8 mouse cellular contexts compared by ENCODE assay signal in genomic region chr17:46628471-46628790, GRCm38 (mm10). TPM values are rescaled to one million over a fixed set of nuclear protein-coding genes. Genes with fewer than 3 reads are reported as not detected.
A peak's percentile ranks its signal among the peaks of the same experiment; 100 is the strongest.
DNase-seq lines count a peak whose midpoint lies in the region; ATAC-seq and TF ChIP-seq lines count a peak whose summit lies in the region.

No protein-coding gene starts in this region.

- H3K27ac ChIP-seq in forebrain, embryonic 11.5 days (ENCODE audit: low read depth, low read length), result 0 out of 2 replicates have a peak overlapping the region, but pooled peaks have one; percentile 72
- no peak overlapping the region for H3K27ac ChIP-seq in liver, embryonic 11.5 days (ENCODE audit: low read depth, low read length)
- H3K27ac ChIP-seq in stomach, embryonic 15.5 days, result peak overlapping the region; percentile 96

- H3K36me3 ChIP-seq in erythroblast, embryonic 14.5 days (ENCODE audit: control insufficient read depth), result no peaks in the 10 kb centered on the region; the same call in 1 of the 2 replicates
- no peaks in the 10 kb centered on the region for H3K36me3 ChIP-seq in C2C12 (ENCODE audit: control insufficient read depth, insufficient read depth)
- no peaks in the 10 kb centered on the region for H3K36me3 ChIP-seq in forebrain, embryonic 11.5 days (ENCODE audit: control insufficient read depth, insufficient read depth, low read length)
- no peaks in the 10 kb centered on the region for H3K36me3 ChIP-seq in liver, embryonic 11.5 days (ENCODE audit: control insufficient read depth, insufficient read depth, low read length)
- peaks cover 5% of the 10 kb centered on the region for H3K36me3 ChIP-seq in stomach, embryonic 15.5 days

- no peaks in the 10 kb centered on the region; the same call in 1 of the 2 replicates for H3K4me1 ChIP-seq in erythroblast, embryonic 14.5 days (ENCODE audit: control insufficient read depth)
- peaks cover 17% of the 10 kb centered on the region for H3K4me1 ChIP-seq in forebrain, embryonic 11.5 days (replicated peaks; ENCODE audit: control insufficient read depth, insufficient read depth, low read length)
- H3K4me1 ChIP-seq in liver, embryonic 11.5 days (replicated peaks; ENCODE audit: control insufficient read depth, insufficient read depth, low read length), result peaks cover 36% of the 10 kb centered on the region
- H3K4me1 ChIP-seq in stomach, embryonic 15.5 days, result peaks cover 60% of the 10 kb centered on the region

- H3K4me2 ChIP-seq in forebrain, embryonic 11.5 days (ENCODE audit: low read depth, low read length, severe bottlenecking), result peak overlapping the region; percentile 75
- H3K4me2 ChIP-seq in liver, embryonic 11.5 days, result peak overlapping the region; percentile 74
- H3K4me2 ChIP-seq in stomach, embryonic 15.5 days, result peak overlapping the region; percentile 71

- H3ac ChIP-seq in C2C12 (ENCODE audit: control insufficient read depth, insufficient read length, low read depth), result peak overlapping the region; percentile 87

- H3K79me3 ChIP-seq in C2C12 (ENCODE audit: low read depth), result no peaks in the 10 kb centered on the region

- 1% methylated on average over 13 of the region's 13 CpGs for WGBS in forebrain, embryonic 11.5 days
- WGBS in liver, embryonic 11.5 days, result 2% methylated on average over 13 of the region's 13 CpGs
- WGBS in stomach, embryonic 15.5 days, result under 1% methylated on average over 13 of the region's 13 CpGs

- H3K27me3 ChIP-seq in erythroblast, embryonic 14.5 days (ENCODE audit: control insufficient read depth), result peaks cover 50% of the 10 kb centered on the region
- no peaks in the 10 kb centered on the region for H3K27me3 ChIP-seq in C2C12 (ENCODE audit: control insufficient read depth, insufficient read depth, insufficient read length)
- H3K27me3 ChIP-seq in forebrain, embryonic 11.5 days (ENCODE audit: control insufficient read depth, insufficient read depth, low read length), result no peaks in the 10 kb centered on the region
- peaks cover 23% of the 10 kb centered on the region for H3K27me3 ChIP-seq in liver, embryonic 11.5 days (replicated peaks; ENCODE audit: control insufficient read depth, insufficient read depth, low read length)
- H3K27me3 ChIP-seq in stomach, embryonic 15.5 days (replicated peaks), result no peaks in the 10 kb centered on the region

- H3K9me3 ChIP-seq in erythroblast, embryonic 14.5 days (ENCODE audit: control insufficient read depth, low read length), result no peaks in the 10 kb centered on the region; the same call in 1 of the 2 replicates
- H3K9me3 ChIP-seq in forebrain, embryonic 11.5 days (ENCODE audit: control insufficient read depth, low read length), result no peaks in the 10 kb centered on the region
- H3K9me3 ChIP-seq in liver, embryonic 11.5 days (ENCODE audit: control insufficient read depth, low read length), result no peaks in the 10 kb centered on the region
- no peaks in the 10 kb centered on the region for H3K9me3 ChIP-seq in stomach, embryonic 15.5 days

- no peaks in the 10 kb centered on the region for H3K79me2 ChIP-seq in C2C12 (ENCODE audit: control insufficient read depth, insufficient read depth)

- ATAC-seq in erythroblast, adult 5-6 weeks (replicated peaks; ENCODE audit: low FRiP score, poor library complexity, severe bottlenecking), result no peak
- ATAC-seq in forebrain, embryonic 11.5 days (replicated peaks; ENCODE audit: low FRiP score), result peak; percentile 4; the same call in 1 of the 2 replicates
- 0 out of 2 replicates have a peak, but pooled peaks have one; percentile 3 for ATAC-seq in liver, embryonic 11.5 days (replicated peaks; ENCODE audit: low FRiP score)
- no peak for ATAC-seq in stomach, embryonic 15.5 days (ENCODE audit: insufficient read depth, low FRiP score, low read depth)

- DNase-seq in forebrain, embryonic 11.5 days (ENCODE audit: low spot score), result peak; percentile 72
- peak; percentile 71 for DNase-seq in liver, embryonic 11.5 days (ENCODE audit: low spot score)
- DNase-seq in right cerebral cortex, adult 18-20 months, result no peak
- DNase-seq in retina, postnatal 1 day, result no peak

- H3K4me3 ChIP-seq in erythroblast, embryonic 14.5 days (replicated peaks), result peak overlapping the region; percentile 55
- peak overlapping the region; percentile 45 for H3K4me3 ChIP-seq in C2C12 (ENCODE audit: insufficient read depth, poor library complexity, severe bottlenecking)
- peak overlapping the region; percentile 91 for H3K4me3 ChIP-seq in forebrain, embryonic 11.5 days (ENCODE audit: low read depth, low read length)
- H3K4me3 ChIP-seq in liver, embryonic 11.5 days (ENCODE audit: low read depth, low read length), result peak overlapping the region; percentile 60
- H3K4me3 ChIP-seq in stomach, embryonic 15.5 days (replicated peaks), result peak overlapping the region; percentile 89

- no peak for TF ChIP-seq CTCF in C2C12 (IDR thresholded peaks at IDR 0.05; ENCODE audit: control insufficient read depth, insufficient read depth, insufficient read length)

- peak overlapping the region; percentile 94 for H3K9ac ChIP-seq in forebrain, embryonic 11.5 days (ENCODE audit: low read length)
- H3K9ac ChIP-seq in liver, embryonic 11.5 days (ENCODE audit: low read depth, low read length), result peak overlapping the region; percentile 73
- H3K9ac ChIP-seq in stomach, embryonic 15.5 days, result peak overlapping the region; percentile 97

TF ChIP-seq in C2C12, 6 proteins besides CTCF, POLR2A, EP300 and RAD21:
- TF ChIP-seq CEBPB (IDR thresholded peaks at IDR 0.05; ENCODE audit: low read depth) (no peak), MAX (IDR thresholded peaks at IDR 0.05) (no peak), FOSL1 (IDR thresholded peaks at IDR 0.05; ENCODE audit: insufficient read depth, low read length, poor library complexity, severe bottlenecking) (no peak), MYOD1 (IDR thresholded peaks at IDR 0.05; ENCODE audit: control insufficient read depth, insufficient read length, low read depth) (no peak), USF1 (IDR thresholded peaks at IDR 0.05; ENCODE audit: low read depth) (no peak), MYOG (IDR thresholded peaks at IDR 0.05; ENCODE audit: control insufficient read depth, extremely low read depth, insufficient read length) (no peak)

RNA-seq across cellular contexts. Expression of gene Ptk7, which starts 0.9 kb away (rescaled TPM):
- 0.03 and 0.04 TPM in 2 replicates for polyA plus RNA-seq in erythroblast, embryonic 14.5 days (2012)
- total RNA-seq in erythroblast, adult 5-6 weeks (2015; ENCODE audit: low replicate concordance), result not detected in 2 replicates
- not detected in 2 replicates for total RNA-seq in erythroblast, adult 5-6 weeks (2017; ENCODE audit: low replicate concordance)
- polyA plus RNA-seq in C2C12 (2012; fragmentation: generic; extraction: Trizol), result 26.1 TPM
- polyA plus RNA-seq in forebrain, embryonic 11.5 days (2014; fragmentation: Nextera tagmentation; extraction: Ambion mirVana), result 40.8 and 43.3 TPM in 2 replicates
- 24.5 and 24.7 TPM in 2 replicates for polyA plus RNA-seq in liver, embryonic 11.5 days (2014; fragmentation: Nextera tagmentation; extraction: Ambion mirVana)
- 87.6 and 89.8 TPM in 2 replicates for polyA plus RNA-seq in stomach, embryonic 15.5 days (2015; fragmentation: Nextera tagmentation; extraction: Ambion mirVana)

RNA-seq across cellular contexts. Expression of gene Klc4, which starts 17.4 kb away (rescaled TPM):
- 2.0 TPM in 2 replicates for polyA plus RNA-seq in erythroblast, embryonic 14.5 days (2012)
- 0.38 and 1.3 TPM in 2 replicates for total RNA-seq in erythroblast, adult 5-6 weeks (2015; ENCODE audit: low replicate concordance)
- total RNA-seq in erythroblast, adult 5-6 weeks (2017; ENCODE audit: low replicate concordance), result 7.7 and 12.0 TPM in 2 replicates
- 7.8 TPM for polyA plus RNA-seq in C2C12 (2012; fragmentation: generic; extraction: Trizol)
- polyA plus RNA-seq in forebrain, embryonic 11.5 days (2014; fragmentation: Nextera tagmentation; extraction: Ambion mirVana), result 34.9 and 35.8 TPM in 2 replicates
- 10.8 and 12.3 TPM in 2 replicates for polyA plus RNA-seq in liver, embryonic 11.5 days (2014; fragmentation: Nextera tagmentation; extraction: Ambion mirVana)
- polyA plus RNA-seq in stomach, embryonic 15.5 days (2015; fragmentation: Nextera tagmentation; extraction: Ambion mirVana), result 38.4 and 41.4 TPM in 2 replicates

RNA-seq across cellular contexts. Expression of gene Mrpl2, which starts 17.6 kb away (rescaled TPM):
- 34.1 and 35.9 TPM in 2 replicates for polyA plus RNA-seq in erythroblast, embryonic 14.5 days (2012)
- 35.5 and 61.9 TPM in 2 replicates for total RNA-seq in erythroblast, adult 5-6 weeks (2015; ENCODE audit: low replicate concordance)
- total RNA-seq in erythroblast, adult 5-6 weeks (2017; ENCODE audit: low replicate concordance), result 19.5 and 41.6 TPM in 2 replicates
- polyA plus RNA-seq in C2C12 (2012; fragmentation: generic; extraction: Trizol), result 151 TPM
- 111 and 117 TPM in 2 replicates for polyA plus RNA-seq in forebrain, embryonic 11.5 days (2014; fragmentation: Nextera tagmentation; extraction: Ambion mirVana)
- polyA plus RNA-seq in liver, embryonic 11.5 days (2014; fragmentation: Nextera tagmentation; extraction: Ambion mirVana), result 151 and 165 TPM in 2 replicates
- 112 and 126 TPM in 2 replicates for polyA plus RNA-seq in stomach, embryonic 15.5 days (2015; fragmentation: Nextera tagmentation; extraction: Ambion mirVana)

RNA-seq across cellular contexts. Expression of gene Cul7, which starts 21.7 kb away (rescaled TPM):
- polyA plus RNA-seq in erythroblast, embryonic 14.5 days (2012), result 1.3 and 2.3 TPM in 2 replicates
- total RNA-seq in erythroblast, adult 5-6 weeks (2015; ENCODE audit: low replicate concordance), result 1.9 and 3.8 TPM in 2 replicates
- 0.68 and 1.1 TPM in 2 replicates for total RNA-seq in erythroblast, adult 5-6 weeks (2017; ENCODE audit: low replicate concordance)
- 49.4 TPM for polyA plus RNA-seq in C2C12 (2012; fragmentation: generic; extraction: Trizol)
- polyA plus RNA-seq in forebrain, embryonic 11.5 days (2014; fragmentation: Nextera tagmentation; extraction: Ambion mirVana), result 34.4 and 34.9 TPM in 2 replicates
- 24.1 and 28.2 TPM in 2 replicates for polyA plus RNA-seq in liver, embryonic 11.5 days (2014; fragmentation: Nextera tagmentation; extraction: Ambion mirVana)
- polyA plus RNA-seq in stomach, embryonic 15.5 days (2015; fragmentation: Nextera tagmentation; extraction: Ambion mirVana), result 42.9 and 49.5 TPM in 2 replicates

RNA-seq across cellular contexts. Expression of gene Rrp36, which starts 45.7 kb away (rescaled TPM):
- 2.0 and 2.6 TPM in 2 replicates for polyA plus RNA-seq in erythroblast, embryonic 14.5 days (2012)
- total RNA-seq in erythroblast, adult 5-6 weeks (2015; ENCODE audit: low replicate concordance), result 2.1 and 7.9 TPM in 2 replicates
- 7.7 and 11.3 TPM in 2 replicates for total RNA-seq in erythroblast, adult 5-6 weeks (2017; ENCODE audit: low replicate concordance)
- polyA plus RNA-seq in C2C12 (2012; fragmentation: generic; extraction: Trizol), result 45.8 TPM
- polyA plus RNA-seq in forebrain, embryonic 11.5 days (2014; fragmentation: Nextera tagmentation; extraction: Ambion mirVana), result 61.0 and 64.1 TPM in 2 replicates
- 52.0 and 56.5 TPM in 2 replicates for polyA plus RNA-seq in liver, embryonic 11.5 days (2014; fragmentation: Nextera tagmentation; extraction: Ambion mirVana)
- polyA plus RNA-seq in stomach, embryonic 15.5 days (2015; fragmentation: Nextera tagmentation; extraction: Ambion mirVana), result 53.2 and 57.2 TPM in 2 replicates

Comparison
In these comparisons a context has a peak if more than half of its experiments do, and no peak if none do; other contexts are left out.
1. ATAC-seq: peak in forebrain, embryonic 11.5 days (single experiment) and liver, embryonic 11.5 days (single experiment); none in erythroblast, adult 5-6 weeks (single experiment) and stomach, embryonic 15.5 days (single experiment).
2. DNase-seq: peak in forebrain, embryonic 11.5 days (single experiment) and liver, embryonic 11.5 days (single experiment); none in right cerebral cortex, adult 18-20 months (single experiment) and retina, postnatal 1 day (single experiment).
3. RNA of gene Ptk7, which starts 0.9 kb away (polyA plus RNA-seq): 87.6 to 89.8 TPM in stomach, embryonic 15.5 days, 40.8 to 43.3 TPM in forebrain, embryonic 11.5 days, 26.1 TPM in C2C12 (single experiment) and 24.5 to 24.7 TPM in liver, embryonic 11.5 days; 0.03 to 0.04 TPM in erythroblast, embryonic 14.5 days; every median in the first group is over 10 times any median in the second.
4. Peak in every context shown above with its lines, with median percentiles within 50 percentile points of each other: H3K4me3 ChIP-seq, H3K4me2 ChIP-seq and H3K9ac ChIP-seq.